Mouse (Mus musculus): ENCODE measurements around the gene Mymx. TPM values are rescaled to one million over a fixed set of nuclear protein-coding genes. Genes with fewer than 3 reads are reported as not detected.

The Mymx gene
- polyA plus RNA-seq, 1 experiment = not detected

- DNase-seq (ENCODE audit: extremely low spot score in 1 of 2, low spot score in 1 of 2) = peak; percentile 80 to 92
Measured at GRCm38 (mm10) chr17:45555452-45556106, 46.3 kb downstream of the Mymx start, which contains the start of gene Nfkbie. TSS of gene Nfkbie (plus strand) at chr17:45555703.

- DNase-seq (ENCODE audit: extremely low spot score in 1 of 2, low spot score in 1 of 2) = no peak
Measured at GRCm38 (mm10) chr17:45554420-45554819, 47.5 kb downstream of the Mymx start.

- no peak for DNase-seq (ENCODE audit: extremely low spot score in 1 of 2, low spot score in 1 of 2)
Measured at GRCm38 (mm10) chr17:45553065-45553464, 48.8 kb downstream of the Mymx start.

DNA sequence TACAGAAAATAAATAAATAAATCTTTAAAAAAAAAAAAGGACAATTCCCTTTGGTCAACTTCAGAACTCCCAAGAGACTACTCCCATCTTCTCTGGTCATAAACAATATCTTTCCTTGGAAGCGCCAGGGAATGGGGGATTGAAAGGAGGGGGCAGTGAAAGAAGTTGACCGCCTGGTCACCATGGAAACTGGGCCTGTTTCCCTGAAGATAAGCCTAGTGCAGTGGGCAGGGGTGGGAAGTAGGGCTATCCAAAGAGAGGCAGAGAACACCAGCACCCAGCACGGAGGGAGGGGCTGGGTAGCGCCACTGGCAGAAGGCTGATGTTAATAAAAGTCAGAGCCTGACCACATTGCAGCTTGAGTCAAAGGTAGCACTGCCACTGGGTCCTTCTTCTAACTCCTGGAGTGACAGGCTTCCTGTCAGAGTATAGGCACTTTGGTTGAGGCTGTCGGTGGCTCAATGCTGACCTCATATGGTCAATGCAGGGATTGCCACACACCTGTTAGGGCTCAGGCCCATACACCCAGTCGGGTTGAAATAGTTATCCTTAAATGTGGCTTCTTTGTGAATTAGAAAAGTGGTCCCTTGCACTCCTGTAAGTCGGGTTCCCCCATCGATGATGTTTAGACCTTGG, 50.0 kb downstream of the Mymx start:
- peak in 1 of 2 experiments; percentile 92 for DNase-seq (ENCODE audit: extremely low spot score in 1 of 2, low spot score in 1 of 2)

DNA sequence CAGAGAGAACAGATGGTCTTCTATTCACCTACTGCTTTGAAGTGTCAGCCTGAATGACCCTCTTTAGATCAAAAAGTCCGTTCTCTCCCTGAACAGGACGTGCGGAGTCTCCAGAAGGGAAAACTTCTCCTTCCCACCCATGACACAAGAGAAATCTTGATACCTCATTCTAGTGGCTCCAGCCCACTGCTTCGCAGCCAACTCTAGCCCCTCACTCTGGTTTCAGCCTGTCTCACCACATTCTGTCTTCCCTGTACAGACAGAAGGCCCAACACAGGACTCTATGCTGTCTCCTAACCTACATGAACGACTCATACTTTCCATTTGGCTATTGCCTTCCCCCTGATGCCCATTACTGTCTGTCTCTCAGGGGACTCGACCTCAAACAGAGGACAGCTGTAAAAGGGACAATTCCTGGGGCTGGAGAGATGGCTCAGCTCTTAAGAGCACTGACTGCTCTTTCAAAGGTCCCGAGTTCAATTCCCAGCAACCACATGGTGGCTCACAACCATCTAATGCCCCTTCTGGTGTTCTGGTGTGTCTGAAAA, 50.6 kb downstream of the Mymx start:
- no peak for DNase-seq (ENCODE audit: extremely low spot score in 1 of 2, low spot score in 1 of 2)

Other genes with a start within 250 kb of the Mymx start
- gene Cdc5l, start 168.4 kb downstream of the Mymx start, polyA plus RNA-seq (2012; rRNA removed) = 30.8 and 33.6 TPM in 2 replicates
- gene Spats1, start 126.7 kb downstream of the Mymx start, polyA plus RNA-seq (2012; rRNA removed) = 4.4 and 4.9 TPM in 2 replicates
- gene Aars2, start 95.3 kb downstream of the Mymx start, polyA plus RNA-seq (2012; rRNA removed) = 27.6 and 29.9 TPM in 2 replicates
- 2.0 and 2.1 TPM in 2 replicates for gene Tcte1, start 78.7 kb downstream of the Mymx start, polyA plus RNA-seq (2012; rRNA removed)
- 68.7 and 72.1 TPM in 2 replicates for gene Tmem151b, start 52.4 kb downstream of the Mymx start, polyA plus RNA-seq (2012; rRNA removed)
- 1.8 and 2.0 TPM in 2 replicates for gene Nfkbie, start 46.4 kb downstream of the Mymx start, polyA plus RNA-seq (2012; rRNA removed)
- gene Slc35b2, start 38.2 kb downstream of the Mymx start, polyA plus RNA-seq (2012; rRNA removed) = 57.3 and 59.5 TPM in 2 replicates
- gene Hsp90ab1, start 28.8 kb downstream of the Mymx start, polyA plus RNA-seq (2012; rRNA removed) = 952 and 985 TPM in 2 replicates
- gene Slc29a1, start 2.5 kb downstream of the Mymx start, polyA plus RNA-seq (2012; rRNA removed) = 35.4 and 38.9 TPM in 2 replicates
- 0.23 and 0.34 TPM in 2 replicates for gene Capn11, start 57.2 kb upstream of the Mymx start, polyA plus RNA-seq (2012; rRNA removed)
- 48.4 and 52.8 TPM in 2 replicates for gene Mrpl14, start 84.2 kb upstream of the Mymx start, polyA plus RNA-seq (2012; rRNA removed)
- gene Tmem63b, start 84.8 kb upstream of the Mymx start, polyA plus RNA-seq (2012; rRNA removed) = 176 and 198 TPM in 2 replicates
- 0.22 and 0.27 TPM in 2 replicates for gene 1600014C23Rik, start 131.7 kb upstream of the Mymx start, polyA plus RNA-seq (2012; rRNA removed)

Measured in frontal cortex, adult 2 months (tissue).